Mouse (Mus musculus) forebrain, embryonic 16.5 days (tissue): ENCODE measurements at regions not wholly inside any gene's neighbourhood (a gene's known extent, or its start where the extent isn't known, plus 50 kb on each side); places are given as distances from the start of the nearest gene placed in this dataset.

Source experiments
- ATAC-seq: fragments of 200-750 bp; cut with Nextera tagmentation; 2 replicates; pipeline ENCODE4 v1.8.0; 2017; ENCODE audit warnings: mild to moderate bottlenecking, moderate library complexity
- H3K27ac ChIP-seq: fragments of 300-500 bp; sonication (generic); 2 replicates; pipeline ENCODE4 v1.5.1; 2014; ENCODE audit warnings: low read length, control low read depth
- H3K27me3 ChIP-seq: fragments of 300-500 bp; sonication (generic); replicated peaks from 2 replicates; pipeline ENCODE4 v1.6.1; 2014; ENCODE audit warnings: low read length; ENCODE audit not compliant: control insufficient read depth, insufficient read depth
- H3K36me3 ChIP-seq: fragments of 300-500 bp; sonication (generic); 2 replicates; pipeline ENCODE4 v1.6.1; 2014; ENCODE audit not compliant: control insufficient read depth, insufficient read depth
- H3K4me1 ChIP-seq: fragments of 300-500 bp; sonication (generic); replicated peaks from 2 replicates; pipeline ENCODE4 v1.6.1; 2014; ENCODE audit warnings: low read length; ENCODE audit not compliant: control insufficient read depth, insufficient read depth
- H3K4me2 ChIP-seq: fragments of 300-500 bp; sonication (generic); 2 replicates; pipeline ENCODE4 v1.6.1; 2014; ENCODE audit warnings: mild to moderate bottlenecking, low read length, control low read depth
- H3K4me3 ChIP-seq: fragments of 300-500 bp; sonication (generic); replicated peaks from 2 replicates; pipeline ENCODE4 v1.5.1; 2014; ENCODE audit warnings: mild to moderate bottlenecking, low read length, control low read depth
- H3K9ac ChIP-seq: fragments of 300-500 bp; sonication (generic); replicated peaks from 2 replicates; pipeline ENCODE4 v1.6.1; 2014; ENCODE audit warnings: low read depth, low read length, control low read depth
- H3K9me3 ChIP-seq: fragments of 300-500 bp; sonication (generic); 2 replicates; pipeline ENCODE4 v1.6.1; 2016; ENCODE audit warnings: low read length; ENCODE audit not compliant: control insufficient read depth
- WGBS: fragments of 180-500 bp; shearing (Covaris S2); extraction: QIAGEN DNeasy Blood & Tissue Kit; methylation state at CpG from one replicate; pipeline ENCODE4 v1.1.7; 2014; 5-methylcytosine and 5-hydroxymethylcytosine counted together

- ATAC-seq = no peak
- H3K4me2 ChIP-seq = no peak overlapping the region
- 68% methylated on average over 3 of the region's 3 CpGs for WGBS
Observed at GRCm38 (mm10) chr10:38458975-38459374, 362.6 kb downstream of the Rfpl4b start.

GRCm38 (mm10) chr10:38458424-38458823 lies 363.2 kb downstream of the Rfpl4b start:
- Histone ChIP-seq H3K4me2 (no peak overlapping the region), H3K4me3 (no peak overlapping the region), H3K36me3 (no peaks in the 10 kb centered on the region), H3K27me3 (no peaks in the 10 kb centered on the region), H3K9ac (no peak overlapping the region), H3K27ac (no peak overlapping the region), H3K4me1 (no peaks in the 10 kb centered on the region), H3K9me3 (no peaks in the 10 kb centered on the region)
- ATAC-seq = no peak
- 66% methylated on average over 3 of the region's 3 CpGs for WGBS

More at GRCm38 (mm10) chr10:38458975-38459374, 362.6 kb downstream of the Rfpl4b start:
- Histone ChIP-seq H3K27ac (no peak overlapping the region), H3K9ac (no peak overlapping the region), H3K9me3 (no peaks in the 10 kb centered on the region), H3K4me1 (no peaks in the 10 kb centered on the region), H3K36me3 (no peaks in the 10 kb centered on the region), H3K4me3 (no peak overlapping the region), H3K27me3 (no peaks in the 10 kb centered on the region)

GRCm38 (mm10) chr10:38456786-38457185 lies 364.8 kb downstream of the Rfpl4b start:
- H3K9me3 ChIP-seq = no peaks in the 10 kb centered on the region
- no peak overlapping the region for H3K4me3 ChIP-seq
- no peaks in the 10 kb centered on the region for H3K27me3 ChIP-seq
- H3K36me3 ChIP-seq = no peaks in the 10 kb centered on the region
- H3K27ac ChIP-seq = no peak overlapping the region
- no peaks in the 10 kb centered on the region for H3K4me1 ChIP-seq
- ATAC-seq = no peak
- H3K9ac ChIP-seq = no peak overlapping the region
- no peak overlapping the region for H3K4me2 ChIP-seq

DNA sequence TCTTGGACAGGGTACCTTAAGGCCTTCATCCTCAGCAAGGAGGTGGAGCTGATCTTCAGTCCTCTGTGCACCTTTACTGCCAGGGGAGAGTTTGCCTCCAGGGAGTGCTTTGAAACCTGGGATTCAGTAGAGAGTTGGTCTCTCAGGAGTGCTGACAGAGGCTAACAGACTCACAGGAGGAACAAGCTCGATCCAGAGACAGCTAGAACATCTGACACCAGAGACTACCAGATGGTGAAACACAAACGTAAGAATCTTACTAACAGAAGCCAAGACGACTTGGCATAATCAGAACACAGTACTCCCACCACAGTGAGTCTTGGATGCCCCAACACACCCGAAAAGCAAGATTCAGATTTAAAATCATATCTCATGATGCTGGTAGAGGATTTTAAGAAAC lies 372.3 kb downstream of the Rfpl4b start:
- Histone ChIP-seq H3K27ac (no peak overlapping the region), H3K36me3 (no peaks in the 10 kb centered on the region), H3K4me2 (no peak overlapping the region), H3K9me3 (no peaks in the 10 kb centered on the region), H3K4me1 (no peaks in the 10 kb centered on the region), H3K9ac (no peak overlapping the region), H3K4me3 (no peak overlapping the region), H3K27me3 (no peaks in the 10 kb centered on the region)
- ATAC-seq = no peak
- WGBS = 85% methylated on average over 4 of the region's 4 CpGs

GRCm38 (mm10) chr10:38447706-38448105 lies 373.9 kb downstream of the Rfpl4b start:
- no peak overlapping the region for H3K4me3 ChIP-seq
- no peak overlapping the region for H3K4me2 ChIP-seq
- no peaks in the 10 kb centered on the region for H3K4me1 ChIP-seq
- no peak overlapping the region for H3K27ac ChIP-seq
- H3K27me3 ChIP-seq = no peaks in the 10 kb centered on the region
- no peaks in the 10 kb centered on the region for H3K36me3 ChIP-seq
- WGBS = 100% methylated on average over 1 of the region's 1 CpGs
- ATAC-seq = no peak
- H3K9me3 ChIP-seq = no peaks in the 10 kb centered on the region
- no peak overlapping the region for H3K9ac ChIP-seq

DNA sequence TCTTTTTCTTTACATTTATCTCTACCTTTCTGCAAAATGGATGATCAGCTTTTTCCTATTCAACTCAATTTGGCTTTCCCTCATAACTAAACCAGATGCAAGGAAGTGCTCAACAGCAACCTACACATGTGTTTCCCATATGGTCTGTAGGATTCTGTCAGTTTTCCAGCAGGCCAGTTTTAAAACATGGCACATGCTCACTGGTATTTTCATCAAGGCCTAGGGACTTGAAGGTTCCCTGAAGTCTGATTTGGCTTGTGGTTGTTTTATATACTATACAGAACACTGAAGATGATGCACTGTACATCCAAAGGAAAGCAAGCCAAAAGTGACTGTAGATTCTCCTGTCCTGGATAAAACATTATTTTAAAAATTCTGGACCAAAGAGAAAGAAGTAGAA lies 374.3 kb downstream of the Rfpl4b start:
- Histone ChIP-seq H3K27me3 (no peaks in the 10 kb centered on the region), H3K27ac (no peak overlapping the region), H3K4me3 (no peak overlapping the region), H3K4me2 (no peak overlapping the region), H3K36me3 (no peaks in the 10 kb centered on the region), H3K4me1 (no peaks in the 10 kb centered on the region), H3K9me3 (no peaks in the 10 kb centered on the region), H3K9ac (no peak overlapping the region)
- no peak for ATAC-seq

DNA sequence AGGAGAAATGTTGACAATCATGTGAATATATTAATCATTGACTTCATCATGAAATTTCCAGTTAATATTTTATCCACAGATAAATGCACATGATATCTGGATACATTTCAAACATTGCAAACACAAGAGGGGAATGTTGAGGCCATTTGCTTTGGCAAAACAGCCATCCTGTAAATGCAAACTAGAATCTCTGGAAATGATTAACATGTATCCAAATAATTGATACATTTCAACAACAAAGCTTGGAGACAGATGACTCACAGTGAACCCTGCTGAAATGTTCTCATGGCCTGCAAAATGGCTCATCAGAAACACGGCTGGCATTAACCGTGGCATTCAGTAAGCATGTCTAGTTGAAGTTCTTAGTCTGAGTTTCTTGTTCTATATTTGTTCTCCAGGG lies 382.3 kb downstream of the Rfpl4b start:
- no peaks in the 10 kb centered on the region for H3K4me1 ChIP-seq
- no peak overlapping the region for H3K4me2 ChIP-seq
- H3K9ac ChIP-seq = no peak overlapping the region
- ATAC-seq = no peak
- no peaks in the 10 kb centered on the region for H3K36me3 ChIP-seq
- 96% methylated on average over 2 of the region's 2 CpGs for WGBS
- H3K4me3 ChIP-seq = no peak overlapping the region
- H3K9me3 ChIP-seq = no peaks in the 10 kb centered on the region
- no peak overlapping the region for H3K27ac ChIP-seq
- no peaks in the 10 kb centered on the region for H3K27me3 ChIP-seq

DNA sequence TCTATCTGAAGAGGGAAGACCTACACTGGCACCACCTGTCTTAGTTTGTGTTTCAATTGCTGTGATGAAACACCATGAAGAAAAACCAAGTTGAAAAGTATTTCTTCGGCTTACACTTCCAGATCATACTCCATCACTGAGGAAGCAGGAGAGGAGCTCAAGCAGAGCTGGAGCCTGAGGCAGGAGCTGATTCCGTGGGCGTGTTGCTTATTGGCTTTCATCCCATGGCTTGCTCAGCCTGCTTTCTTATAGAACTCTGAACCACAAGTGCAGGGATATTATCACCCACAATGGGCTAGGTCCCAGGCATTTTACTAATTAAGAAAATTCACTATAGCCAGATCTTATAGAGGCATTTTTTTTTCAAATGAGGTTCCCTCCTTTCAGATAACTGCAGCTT lies 384.7 kb downstream of the Rfpl4b start:
- Histone ChIP-seq H3K4me2 (no peak overlapping the region), H3K27me3 (no peaks in the 10 kb centered on the region), H3K9ac (no peak overlapping the region), H3K4me3 (no peak overlapping the region), H3K36me3 (no peaks in the 10 kb centered on the region), H3K27ac (no peak overlapping the region), H3K4me1 (no peaks in the 10 kb centered on the region), H3K9me3 (no peaks in the 10 kb centered on the region; the same call in 1 of the 2 replicates)
- WGBS = 75% methylated on average over 3 of the region's 3 CpGs
- ATAC-seq = no peak

DNA sequence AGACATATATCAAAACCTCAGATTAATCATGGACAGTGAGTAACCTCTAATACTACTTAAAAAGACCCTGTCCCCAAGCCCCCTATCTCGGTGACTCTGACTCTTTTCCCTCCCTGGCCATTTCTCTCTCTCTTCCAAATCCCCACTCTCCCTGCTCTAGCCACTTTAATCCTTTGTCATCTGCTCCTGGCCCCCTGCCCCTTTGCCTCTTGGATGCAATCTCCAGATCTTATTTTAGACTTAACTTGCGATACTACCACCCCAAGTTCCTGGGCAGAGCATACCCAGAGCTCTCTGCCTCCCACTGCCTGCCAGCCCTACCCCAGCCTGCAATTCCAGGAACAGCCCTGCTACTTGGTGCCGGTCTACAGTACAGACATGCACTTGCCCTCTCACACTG lies 400.0 kb downstream of the Rfpl4b start:
- H3K36me3 ChIP-seq = no peaks in the 10 kb centered on the region
- no peak overlapping the region for H3K27ac ChIP-seq
- no peaks in the 10 kb centered on the region for H3K9me3 ChIP-seq
- H3K4me1 ChIP-seq = no peaks in the 10 kb centered on the region
- no peak overlapping the region for H3K9ac ChIP-seq
- no peak overlapping the region for H3K4me2 ChIP-seq
- H3K4me3 ChIP-seq = no peak overlapping the region
- no peak for ATAC-seq
- WGBS = 88% methylated on average over 3 of the region's 3 CpGs
- no peaks in the 10 kb centered on the region for H3K27me3 ChIP-seq

DNA sequence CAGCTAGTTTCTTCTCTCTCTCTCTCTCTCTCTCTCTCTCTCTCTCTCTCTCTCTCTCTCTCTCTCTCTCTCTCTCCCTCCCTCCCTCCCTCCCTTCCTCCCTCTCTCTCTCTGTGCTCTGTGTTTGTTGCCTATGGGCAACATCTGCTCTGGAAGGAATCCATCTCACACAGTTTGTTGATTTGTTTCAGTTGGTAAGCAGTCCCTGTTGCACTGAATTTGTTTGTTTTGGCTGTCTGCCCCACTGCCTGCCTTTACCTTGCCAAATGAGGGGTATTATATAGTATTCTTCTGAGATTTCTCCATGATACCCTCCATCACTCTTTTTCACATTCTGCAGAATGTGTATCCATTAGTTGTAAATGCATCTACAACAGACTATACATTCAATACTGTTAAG lies 401.8 kb downstream of the Rfpl4b start:
- Histone ChIP-seq H3K4me3 (no peak overlapping the region), H3K9ac (no peak overlapping the region), H3K4me2 (no peak overlapping the region), H3K27me3 (no peaks in the 10 kb centered on the region), H3K36me3 (no peaks in the 10 kb centered on the region), H3K4me1 (no peaks in the 10 kb centered on the region), H3K27ac (no peak overlapping the region), H3K9me3 (no peaks in the 10 kb centered on the region)
- ATAC-seq = no peak
